Mouse (Mus musculus): ENCODE results near the gene Hus1.

GRCm38 (mm10) chr11:8973166-8973565 is 37.8 kb downstream of the Hus1 start, which contains the start of gene Pkd1l1:
- TF ChIP-seq POLR2A (IDR thresholded peaks at IDR 0.05; ENCODE audit: borderline replicate concordance, control insufficient read depth, low read depth, low read length): no peak
- no peak for TF ChIP-seq CTCF (IDR thresholded peaks at IDR 0.05; ENCODE audit: control insufficient read depth, insufficient read depth, low read length)
